Mouse (Mus musculus) heart, embryonic 15.5 days (tissue): ENCODE results near the gene 2610528J11Rik. TPM values are rescaled to one million over a fixed set of nuclear protein-coding genes. Genes with fewer than 3 reads are reported as not detected.
A peak's percentile ranks its signal among the peaks of the same experiment; 100 is the strongest.
"Not testable (repeated sequence)": the region's sequence is repeated elsewhere in the genome, so short reads cannot be mapped to it uniquely, and the experiment has no call there.

ENCODE experiments used
- ATAC-seq: fragments of 200-750 bp; cut with Nextera tagmentation; replicated peaks from 2 replicates; pipeline ENCODE4 v1.8.0; 2017; ENCODE audit warnings: low read depth, moderate TSS enrichment; ENCODE audit not compliant: insufficient number of reproducible peaks, insufficient read depth, low FRiP score
- H3K27ac ChIP-seq: fragments of 300-500 bp; sonication (generic); 2 replicates; pipeline ENCODE4 v1.5.1; 2015; ENCODE audit warnings: mild to moderate bottlenecking, inconsistent platforms
- H3K27me3 ChIP-seq: fragments of 300-500 bp; sonication (generic); 2 replicates; pipeline ENCODE4 v1.6.1; 2015; ENCODE audit warnings: inconsistent platforms
- H3K36me3 ChIP-seq: fragments of 300-500 bp; sonication (generic); 2 replicates; pipeline ENCODE4 v1.6.1; 2015; ENCODE audit warnings: mild to moderate bottlenecking, inconsistent platforms
- H3K4me1 ChIP-seq: fragments of 300-500 bp; sonication (generic); replicated peaks from 2 replicates; pipeline ENCODE4 v1.6.1; 2015; ENCODE audit warnings: inconsistent platforms
- H3K4me2 ChIP-seq: fragments of 300-500 bp; sonication (generic); 2 replicates; pipeline ENCODE4 v1.6.1; 2015; ENCODE audit warnings: inconsistent platforms, mild to moderate bottlenecking, moderate library complexity
- H3K4me3 ChIP-seq: fragments of 300-500 bp; sonication (generic); 2 replicates; pipeline ENCODE4 v1.5.1; 2015; ENCODE audit warnings: mild to moderate bottlenecking, inconsistent platforms
- H3K9ac ChIP-seq: fragments of 300-500 bp; sonication (generic); 2 replicates; pipeline ENCODE4 v1.6.1; 2015; ENCODE audit warnings: mild to moderate bottlenecking, inconsistent platforms
- H3K9me3 ChIP-seq: fragments of 300-500 bp; sonication (generic); replicated peaks from 2 replicates; pipeline ENCODE4 v1.6.1; 2016; ENCODE audit warnings: inconsistent platforms
- WGBS: fragments of 180-500 bp; shearing (Covaris S2); methylation state at CpG from one replicate; pipeline ENCODE4 v1.1.7; 2015; ENCODE audit warnings: mixed read lengths; 5-methylcytosine and 5-hydroxymethylcytosine counted together
- polyA plus RNA-seq: library from polyadenylated mRNA; unstranded; fragments of >200 nt; fragmentation: Nextera tagmentation; extraction: Ambion mirVana; gene quantifications from 2 replicates; pipeline ENCODE4 v1.2.1, GENCODE M21; 2015

The 2610528J11Rik gene
- 0.48 and 2.0 TPM in 2 replicates for polyA plus RNA-seq

GRCm38 (mm10) chr4:118526408-118527334 lies at the start of gene 2610528J11Rik:
Gene 2610528J11Rik, plus strand, starts transcription at chr4:118526999.
- H3K36me3 ChIP-seq, result no peaks in the 10 kb centered on the region
- H3K4me1 ChIP-seq, result 0 out of 2 replicates have a peak, but pooled peaks cover 7% of the 10 kb centered on the region
- peak within 1 kb of the TSS; percentile 11; the same call in 1 of the 2 replicates for H3K4me2 ChIP-seq
- H3K9me3 ChIP-seq, result no peaks in the 10 kb centered on the region
- H3K9ac ChIP-seq, result no peak within 1 kb of the TSS
- 34% methylated on average over 17 of the region's 17 CpGs for WGBS
- H3K4me3 ChIP-seq, result no peak within 1 kb of the TSS
- H3K27me3 ChIP-seq, result 0 out of 2 replicates have a peak, but pooled peaks cover 5% of the 10 kb centered on the region
- no peak for ATAC-seq
- H3K27ac ChIP-seq, result no peak within 1 kb of the TSS

GRCm38 (mm10) chr4:118489717-118490132 lies 37.1 kb upstream of the 2610528J11Rik start, which contains the start of gene Tie1:
Gene Tie1, minus strand, starts transcription at chr4:118490061.
- peak within 1 kb of the TSS; percentile 50 for H3K4me2 ChIP-seq
- no peaks in the 10 kb centered on the region for H3K27me3 ChIP-seq
- ATAC-seq, result peak; percentile 94
- H3K4me1 ChIP-seq, result peaks cover 9% of the 10 kb centered on the region; the same call in 1 of the 2 replicates
- no peaks in the 10 kb centered on the region for H3K9me3 ChIP-seq
- H3K36me3 ChIP-seq, result no peaks in the 10 kb centered on the region
- H3K4me3 ChIP-seq, result peak within 1 kb of the TSS; percentile 39
- no peak within 1 kb of the TSS for H3K9ac ChIP-seq
- peak within 1 kb of the TSS; percentile 66 for H3K27ac ChIP-seq
- 57% methylated on average over 8 of the region's 8 CpGs for WGBS

DNA sequence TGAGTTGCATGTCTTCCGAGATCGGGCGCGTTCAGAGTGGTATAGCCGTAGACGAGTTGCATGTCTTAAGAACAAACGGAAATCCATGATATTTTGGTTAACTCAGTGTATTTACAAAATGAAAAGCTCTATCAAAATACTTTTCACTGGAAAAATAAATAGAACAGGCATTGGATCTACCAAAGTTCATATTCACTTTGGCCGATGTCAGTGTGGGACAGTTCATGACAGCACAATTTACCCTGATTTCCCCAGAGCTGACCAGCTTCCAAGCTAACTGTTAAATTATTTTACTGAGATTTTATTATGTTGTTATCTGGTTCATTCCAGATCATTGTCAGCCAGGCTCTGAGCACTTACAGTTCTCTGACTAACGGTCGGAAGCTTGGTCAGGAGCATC lies 36.3 kb upstream of the 2610528J11Rik start:
- peak overlapping the region; percentile 29; the same call in 1 of the 2 replicates for H3K27ac ChIP-seq

GRCm38 (mm10) chr4:118500171-118500724 lies 26.6 kb upstream of the 2610528J11Rik start:
- no peaks in the 10 kb centered on the region for H3K36me3 ChIP-seq
- H3K4me3 ChIP-seq, result no peak overlapping the region
- no peak overlapping the region for H3K9ac ChIP-seq
- no peak for ATAC-seq
- no peaks in the 10 kb centered on the region for H3K9me3 ChIP-seq
- 44% methylated on average over 6 of the region's 6 CpGs for WGBS
- no peaks in the 10 kb centered on the region for H3K27me3 ChIP-seq
- no peaks in the 10 kb centered on the region for H3K4me1 ChIP-seq
- H3K27ac ChIP-seq, result no peak overlapping the region
- no peak overlapping the region for H3K4me2 ChIP-seq

More for the DNA sequence above, 36.3 kb upstream of the 2610528J11Rik start:
- no peaks in the 10 kb centered on the region for H3K27me3 ChIP-seq
- ATAC-seq, result no peak
- H3K4me2 ChIP-seq, result no peak overlapping the region
- H3K4me3 ChIP-seq, result no peak overlapping the region
- 78% methylated on average over 10 of the region's 10 CpGs for WGBS
- no peaks in the 10 kb centered on the region for H3K9me3 ChIP-seq
- no peaks in the 10 kb centered on the region for H3K36me3 ChIP-seq
- peaks cover 9% of the 10 kb centered on the region; the same call in 1 of the 2 replicates for H3K4me1 ChIP-seq
- H3K9ac ChIP-seq, result no peak overlapping the region

DNA sequence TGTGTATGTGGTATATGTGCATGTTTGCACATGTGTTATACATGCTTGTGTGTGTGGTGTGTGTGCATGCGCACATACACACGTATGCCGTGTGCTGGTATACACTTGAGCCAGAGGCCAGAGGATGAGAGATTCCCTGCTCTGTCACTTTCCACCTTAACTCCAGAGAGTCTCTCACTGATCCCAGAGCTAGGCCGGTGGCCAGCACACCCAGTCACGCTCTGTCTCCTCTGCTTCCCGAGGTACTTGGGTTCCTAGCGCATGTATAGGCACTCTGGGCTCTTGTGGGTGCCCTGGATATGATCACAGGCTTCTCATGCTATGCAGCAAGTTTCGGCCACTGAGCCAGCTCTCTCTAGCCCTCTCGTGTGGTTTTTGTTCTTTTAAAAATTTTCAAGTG lies 26.0 kb upstream of the 2610528J11Rik start:
- no peak overlapping the region for H3K4me3 ChIP-seq
- no peaks in the 10 kb centered on the region for H3K4me1 ChIP-seq
- H3K9ac ChIP-seq, result no peak overlapping the region
- H3K4me2 ChIP-seq, result no peak overlapping the region
- no peaks in the 10 kb centered on the region for H3K36me3 ChIP-seq
- no peak overlapping the region for H3K27ac ChIP-seq
- H3K27me3 ChIP-seq, result no peaks in the 10 kb centered on the region
- WGBS, result 68% methylated on average over 9 of the region's 9 CpGs
- ATAC-seq, result no peak
- H3K9me3 ChIP-seq, result no peaks in the 10 kb centered on the region

- H3K9me3 ChIP-seq, result no peaks in the 10 kb centered on the region
- 42% methylated on average over 3 of the region's 3 CpGs for WGBS
- no peaks in the 10 kb centered on the region for H3K36me3 ChIP-seq
- no peak overlapping the region for H3K4me3 ChIP-seq
- no peak overlapping the region for H3K9ac ChIP-seq
- no peak for ATAC-seq
- H3K27ac ChIP-seq, result no peak overlapping the region
- no peaks in the 10 kb centered on the region for H3K27me3 ChIP-seq
- H3K4me1 ChIP-seq, result no peaks in the 10 kb centered on the region
- no peak overlapping the region for H3K4me2 ChIP-seq
These were observed 21.2 kb upstream of the 2610528J11Rik start for GRCm38 (mm10) chr4:118505551-118505950.

GRCm38 (mm10) chr4:118507171-118507570 lies 19.6 kb upstream of the 2610528J11Rik start:
- H3K36me3 ChIP-seq, ATAC-seq, H3K4me2 ChIP-seq, H3K9me3 ChIP-seq, H3K27ac ChIP-seq, H3K27me3 ChIP-seq, H3K4me1 ChIP-seq, H3K9ac ChIP-seq, H3K4me3 ChIP-seq: not testable (repeated sequence)
- WGBS, result 89% methylated on average over 1 of the region's 1 CpGs

GRCm38 (mm10) chr4:118509050-118509449 lies 17.7 kb upstream of the 2610528J11Rik start:
- Histone ChIP-seq H3K4me1 (peaks cover 3% of the 10 kb centered on the region; the same call in 1 of the 2 replicates), H3K27me3 (no peaks in the 10 kb centered on the region), H3K27ac (no peak overlapping the region), H3K36me3 (no peaks in the 10 kb centered on the region), H3K4me2 (no peak overlapping the region), H3K9me3 (no peaks in the 10 kb centered on the region), H3K9ac (no peak overlapping the region), H3K4me3 (no peak overlapping the region)
- 26% methylated on average over 6 of the region's 6 CpGs for WGBS
- no peak for ATAC-seq

- H3K27me3 ChIP-seq, result peaks cover 8% of the 10 kb centered on the region; the same call in 1 of the 2 replicates
- H3K4me1 ChIP-seq, result peaks cover 15% of the 10 kb centered on the region
- H3K27ac ChIP-seq, result no peak overlapping the region
- 7% methylated on average over 20 of the region's 20 CpGs for WGBS
- no peak overlapping the region for H3K9ac ChIP-seq
- H3K4me3 ChIP-seq, result no peak overlapping the region
- H3K9me3 ChIP-seq, result no peaks in the 10 kb centered on the region
- ATAC-seq, result no peak
- peak overlapping the region; percentile 13; the same call in 1 of the 2 replicates for H3K4me2 ChIP-seq
- H3K36me3 ChIP-seq, result no peaks in the 10 kb centered on the region
These were observed 9.9 kb upstream of the 2610528J11Rik start for GRCm38 (mm10) chr4:118516699-118517496.

DNA sequence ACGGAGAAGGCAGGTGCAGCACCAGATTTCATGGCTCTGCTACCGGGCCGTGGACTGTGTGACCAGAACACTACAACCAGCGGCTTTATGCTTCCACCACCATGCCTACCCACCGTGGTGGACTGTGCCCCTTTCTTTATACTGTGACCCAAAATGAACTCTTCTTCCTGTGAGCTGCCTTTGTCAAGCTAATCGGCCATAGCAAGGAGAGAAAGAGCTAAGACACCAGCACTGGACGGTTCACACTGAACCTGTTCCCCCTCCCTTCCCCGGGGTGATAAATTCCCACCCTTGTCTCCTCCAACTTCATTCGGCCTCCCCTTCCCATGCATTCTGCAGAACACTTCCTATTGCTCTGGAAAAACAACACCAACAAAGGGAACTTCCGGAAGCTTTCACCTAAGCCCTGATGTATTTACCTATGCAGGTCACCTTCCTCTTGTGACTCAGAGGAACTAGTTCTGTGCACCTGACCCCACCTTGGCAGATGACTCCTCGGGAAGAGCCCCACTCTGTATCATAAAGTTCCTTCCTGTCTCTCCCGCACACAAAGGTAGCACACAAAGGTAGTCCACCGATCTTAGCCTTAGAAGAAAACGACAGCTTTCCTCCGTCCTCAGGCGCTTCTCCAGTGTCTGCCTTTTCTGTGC lies 9.2 kb upstream of the 2610528J11Rik start:
- no peak overlapping the region for H3K27ac ChIP-seq
- H3K9ac ChIP-seq, result no peak overlapping the region
- H3K4me3 ChIP-seq, result no peak overlapping the region
- H3K9me3 ChIP-seq, result no peaks in the 10 kb centered on the region
- H3K4me1 ChIP-seq, result peaks cover 15% of the 10 kb centered on the region
- no peak for ATAC-seq
- H3K27me3 ChIP-seq, result peaks cover 8% of the 10 kb centered on the region; the same call in 1 of the 2 replicates
- 0 out of 2 replicates have a peak overlapping the region, but pooled peaks have one; percentile 13 for H3K4me2 ChIP-seq
- whole genome bisulfite sequencing, result 38% methylated on average over 16 of the region's 16 CpGs
- H3K36me3 ChIP-seq, result no peaks in the 10 kb centered on the region
